Mouse (Mus musculus) T-cell, adult 66 days (primary cell): ENCODE data around the gene Bcl2a1b. TPM values are rescaled to one million over a fixed set of nuclear protein-coding genes. Genes with fewer than 3 reads are reported as not detected.

ENCODE experiments used
- total RNA-seq, 2 experiments: library from RNA; stranded (reverse); gene quantifications; 3 replicates in 1 of 2; 4 replicates in 1 of 2; pipeline ENCODE4 v1.2.4; 2023

Bcl2a1b gene
- 10 to 100 TPM; 28.4 to 43.2 TPM for total RNA-seq

GRCm38 (mm10) chr9:89198969-89199416 lies at the start of gene Bcl2a1b, which contains the start of gene Gm29094:
TSS of gene Bcl2a1b (plus strand) at chr9:89199209.
TSS of gene Gm29094 (plus strand) at chr9:89199379.

DNA sequence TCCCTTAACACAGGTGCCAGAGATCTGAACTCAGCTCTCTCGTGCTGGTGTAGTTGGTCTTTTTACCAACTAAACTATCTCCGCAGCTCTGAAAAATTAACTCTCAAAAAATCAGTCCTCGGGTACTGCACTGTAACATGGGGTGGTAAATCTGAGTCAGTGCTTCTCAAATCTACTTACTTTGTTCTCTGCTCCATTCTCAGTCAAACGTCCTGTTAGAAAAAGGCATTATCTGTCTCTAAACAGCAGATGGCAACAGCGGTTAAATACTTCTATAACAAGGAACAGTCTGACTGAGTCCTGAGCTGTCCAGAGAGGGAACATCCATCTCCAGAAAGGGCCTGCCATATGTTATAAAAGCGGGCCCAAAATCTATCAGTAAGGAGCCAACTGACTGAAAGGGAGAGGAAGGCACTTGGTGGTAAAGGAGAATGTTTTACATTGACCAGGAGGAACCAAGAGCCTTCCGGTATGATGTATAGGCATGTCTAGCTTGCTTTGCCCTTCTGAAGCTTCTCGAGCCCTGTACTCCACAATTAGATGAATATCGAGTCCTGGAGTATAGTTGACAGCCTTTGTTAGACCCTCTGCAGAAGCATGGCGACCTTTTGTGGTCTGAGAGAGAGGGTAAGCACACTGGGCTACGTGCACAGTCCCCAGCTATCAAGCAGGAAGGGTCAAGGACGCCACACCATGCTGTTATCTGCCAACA lies 11.5 kb downstream of the Bcl2a1b start, which contains the start of gene Mthfs:
Gene Mthfs, plus strand, starts transcription at position 324 of the 712 bp plus-strand sequence.

Other genes starting within 250 kb of the Bcl2a1b start
- 10 to 100 TPM; 21.1 to 25.0 TPM for gene Bcl2a1a, start 242.3 kb upstream of the Bcl2a1b start, total RNA-seq
- not detected for gene Trim43b, start 106.4 kb upstream of the Bcl2a1b start, total RNA-seq
- gene Gm29094, start 170 bp downstream of the Bcl2a1b start, total RNA-seq, result 1 to 10 TPM in 1 of 2 experiments, not detected in 1; 4.8 TPM
- 10 to 100 TPM; 39.0 to 51.6 TPM for gene Mthfs, start 11.5 kb downstream of the Bcl2a1b start, total RNA-seq